22 mouse cellular contexts compared by ENCODE assay signal in genomic region chr6:148517536-148518245, GRCm38 (mm10).
DNase-seq lines count a peak whose midpoint lies in the region; ATAC-seq and TF ChIP-seq lines count a peak whose summit lies in the region.
"Had no signal": no experiment of that assay in that cellular context is flagged by ENCODE, and none has a peak within 500 bp of the region (broad histone marks: within the 10 kb centered on the region; RNA-seq: fewer than 3 reads in every experiment).

No protein-coding gene starts in this region.

- no peaks in the 10 kb centered on the region for H3K9me3 ChIP-seq in intestine, embryonic 14.5 days (ENCODE audit: control insufficient read depth, low read length)
- H3K9me3 ChIP-seq in intestine, postnatal 0 days (ENCODE audit: control insufficient read depth) = no peaks in the 10 kb centered on the region
- no peaks in the 10 kb centered on the region for H3K9me3 ChIP-seq in liver, embryonic 12.5 days (replicated peaks)
- H3K9me3 ChIP-seq: embryonic facial prominence, embryonic 15.5 days; hindbrain, embryonic 12.5 days; limb, embryonic 13.5 days; midbrain, embryonic 10.5 days had no signal

- no peaks in the 10 kb centered on the region for H3K4me1 ChIP-seq in intestine, embryonic 14.5 days (replicated peaks; ENCODE audit: control insufficient read depth, insufficient read depth, low read length)
- no peaks in the 10 kb centered on the region for H3K4me1 ChIP-seq in intestine, postnatal 0 days (replicated peaks; ENCODE audit: control insufficient read depth, insufficient read depth, low read length)
- peaks cover 72% of the 10 kb centered on the region for H3K4me1 ChIP-seq in liver, embryonic 12.5 days
- H3K4me1 ChIP-seq: midbrain, embryonic 10.5 days had no signal

- peak; percentile 13 for DNase-seq in intestine, embryonic 14.5 days (ENCODE audit: low spot score)
- peak; percentile 77 for DNase-seq in c-Kit-positive CD71-positive TER-119-positive erythroid progenitor cells, embryonic 14.5 days (ENCODE audit: low spot score)
- DNase-seq in spleen, postnatal 36 days (ENCODE audit: low spot score in 2 of 2) = no peak
- DNase-seq in frontal cortex, postnatal 14 days (ENCODE audit: low spot score in 2 of 2) = no peak
- no peak for DNase-seq in layer of hippocampus, postnatal 14 days (ENCODE audit: low spot score in 2 of 2)
- DNase-seq: cerebellum, adult 8-10 months; cerebellum, postnatal 36 days; forebrain, postnatal 0 days; gastrocnemius, adult 2 months; kidney, adult 8-10 months; kidney, postnatal 25 days; lung, embryonic 14.5 days; lung, postnatal 4 days had no signal

- no peak overlapping the region for H3K4me3 ChIP-seq in intestine, embryonic 14.5 days (ENCODE audit: low read depth, low read length)
- H3K4me3 ChIP-seq in intestine, postnatal 0 days (ENCODE audit: low read depth, low read length) = no peak overlapping the region
- H3K4me3 ChIP-seq in liver, embryonic 12.5 days = no peak overlapping the region
- H3K4me3 ChIP-seq: embryonic facial prominence, embryonic 15.5 days; gastrocnemius, adult 2 months; hindbrain, embryonic 12.5 days; limb, embryonic 13.5 days; midbrain, embryonic 10.5 days had no signal

- no peak overlapping the region for H3K27ac ChIP-seq in intestine, embryonic 14.5 days (ENCODE audit: low read depth)
- no peak overlapping the region for H3K27ac ChIP-seq in intestine, postnatal 0 days (ENCODE audit: low read depth, low read length)
- peak overlapping the region; percentile 87 for H3K27ac ChIP-seq in liver, embryonic 12.5 days
- H3K27ac ChIP-seq: embryonic facial prominence, embryonic 15.5 days; gastrocnemius, adult 2 months; hindbrain, embryonic 12.5 days; limb, embryonic 13.5 days; midbrain, embryonic 10.5 days had no signal

- no peak for TF ChIP-seq CTCF in intestine, postnatal 0 days (IDR thresholded peaks at IDR 0.05; ENCODE audit: low read depth)

- H3K4me2 ChIP-seq in intestine, embryonic 14.5 days (ENCODE audit: low read length) = no peak overlapping the region
- H3K4me2 ChIP-seq in intestine, postnatal 0 days (replicated peaks; ENCODE audit: low read depth) = no peak overlapping the region
- H3K4me2 ChIP-seq in liver, embryonic 12.5 days = peak overlapping the region; percentile 38
- H3K4me2 ChIP-seq: embryonic facial prominence, embryonic 15.5 days; heart, embryonic 11.5 days; hindbrain, embryonic 12.5 days; limb, embryonic 13.5 days; lung, embryonic 14.5 days had no signal

- ATAC-seq in intestine, embryonic 14.5 days (replicated peaks; ENCODE audit: low FRiP score, low TSS enrichment, low read depth) = no peak
- no peak for ATAC-seq in intestine, postnatal 0 days
- peak; percentile 86 for ATAC-seq in liver, embryonic 12.5 days
- peak; percentile 51 for ATAC-seq in megakaryocyte progenitor cell, adult 5-6 weeks (replicated peaks; ENCODE audit: poor library complexity)
- ATAC-seq: forebrain, postnatal 0 days; Patski had no signal

- no peaks in the 10 kb centered on the region for H3K36me3 ChIP-seq in intestine, embryonic 14.5 days (ENCODE audit: control insufficient read depth, insufficient read depth, low read length)
- H3K36me3 ChIP-seq in intestine, postnatal 0 days (ENCODE audit: control insufficient read depth, insufficient read depth) = no peaks in the 10 kb centered on the region
- no peaks in the 10 kb centered on the region for H3K36me3 ChIP-seq in liver, embryonic 12.5 days
- H3K36me3 ChIP-seq: embryonic facial prominence, embryonic 15.5 days; hindbrain, embryonic 12.5 days; limb, embryonic 13.5 days; midbrain, embryonic 10.5 days had no signal

- no peak overlapping the region for H3K9ac ChIP-seq in intestine, embryonic 14.5 days (ENCODE audit: low read length)
- no peak overlapping the region for H3K9ac ChIP-seq in intestine, postnatal 0 days (ENCODE audit: low read depth, low read length)
- H3K9ac ChIP-seq in liver, embryonic 12.5 days = no peak overlapping the region
- H3K9ac ChIP-seq: embryonic facial prominence, embryonic 15.5 days; forebrain, postnatal 0 days; hindbrain, embryonic 12.5 days; limb, embryonic 13.5 days; lung, embryonic 14.5 days had no signal

- WGBS in intestine, embryonic 14.5 days = 67% methylated on average over 2 of the region's 2 CpGs
- WGBS in intestine, postnatal 0 days = 70% methylated on average over 2 of the region's 2 CpGs
- 26% methylated on average over 2 of the region's 2 CpGs for WGBS in liver, embryonic 12.5 days (ENCODE audit: insufficient replicate concordance)

- H3K27me3 ChIP-seq in intestine, embryonic 14.5 days (replicated peaks; ENCODE audit: control insufficient read depth, insufficient read depth, low read length) = no peaks in the 10 kb centered on the region
- H3K27me3 ChIP-seq in intestine, postnatal 0 days (replicated peaks; ENCODE audit: control insufficient read depth, insufficient read depth, low read length) = no peaks in the 10 kb centered on the region
- no peaks in the 10 kb centered on the region for H3K27me3 ChIP-seq in liver, embryonic 12.5 days (replicated peaks)
- H3K27me3 ChIP-seq: embryonic facial prominence, embryonic 15.5 days; hindbrain, embryonic 12.5 days; limb, embryonic 13.5 days; Patski had no signal

Comparison
In these comparisons a context has a peak if more than half of its experiments do, and no peak if none do; other contexts are left out.
1. ATAC-seq: peak in liver, embryonic 12.5 days (single experiment) and megakaryocyte progenitor cell, adult 5-6 weeks (single experiment); none in intestine, embryonic 14.5 days (single experiment) and intestine, postnatal 0 days (single experiment).
2. DNase-seq: peak in intestine, embryonic 14.5 days (single experiment) and c-Kit-positive CD71-positive TER-119-positive erythroid progenitor cells, embryonic 14.5 days (single experiment); none in spleen, postnatal 36 days (0 of 2), frontal cortex, postnatal 14 days (0 of 2) and layer of hippocampus, postnatal 14 days (0 of 2).